Mouse (Mus musculus) hindbrain, embryonic 15.5 days (tissue): Measurements from ENCODE around the gene Spon2. TPM values are rescaled to one million over a fixed set of nuclear protein-coding genes. Genes with fewer than 3 reads are reported as not detected.
A peak's percentile ranks its signal among the peaks of the same experiment; 100 is the strongest.

ENCODE experiments used
- ATAC-seq: fragments of 200-750 bp; cut with Nextera tagmentation; 2 replicates; pipeline ENCODE4 v1.8.0; 2017; ENCODE audit warnings: low read depth, moderate number of reproducible peaks, moderate TSS enrichment; ENCODE audit not compliant: low FRiP score
- H3K27ac ChIP-seq: fragments of 300-500 bp; sonication (generic); replicated peaks from 2 replicates; pipeline ENCODE4 v1.5.1; 2015; ENCODE audit warnings: mild to moderate bottlenecking, inconsistent platforms
- H3K27me3 ChIP-seq: fragments of 300-500 bp; sonication (generic); 2 replicates; pipeline ENCODE4 v1.6.1; 2015; ENCODE audit warnings: control low read depth, inconsistent platforms
- H3K36me3 ChIP-seq: fragments of 300-500 bp; sonication (generic); 2 replicates; pipeline ENCODE4 v1.6.1; 2015; ENCODE audit warnings: control low read depth, inconsistent platforms
- H3K4me1 ChIP-seq: fragments of 300-500 bp; sonication (generic); replicated peaks from 2 replicates; pipeline ENCODE4 v1.6.1; 2015; ENCODE audit warnings: control low read depth, inconsistent platforms
- H3K4me2 ChIP-seq: fragments of 300-500 bp; sonication (generic); 2 replicates; pipeline ENCODE4 v1.6.1; 2015; ENCODE audit warnings: moderate library complexity, mild to moderate bottlenecking, inconsistent platforms
- H3K4me3 ChIP-seq: fragments of 300-500 bp; sonication (generic); 2 replicates; pipeline ENCODE4 v1.5.1; 2015; ENCODE audit warnings: mild to moderate bottlenecking, inconsistent platforms
- H3K9ac ChIP-seq: fragments of 300-500 bp; sonication (generic); 2 replicates; pipeline ENCODE4 v1.6.1; 2015; ENCODE audit warnings: inconsistent platforms
- H3K9me3 ChIP-seq: fragments of 300-500 bp; sonication (generic); 2 replicates; pipeline ENCODE4 v1.6.1; 2016; ENCODE audit warnings: control low read depth, inconsistent platforms
- WGBS: fragments of 180-500 bp; shearing (Covaris S2); methylation state at CpG from one replicate; pipeline ENCODE4 v1.1.7; 2015; 5-methylcytosine and 5-hydroxymethylcytosine counted together
- polyA plus RNA-seq: library from polyadenylated mRNA; unstranded; fragments of >200 nt; fragmentation: Nextera tagmentation; extraction: Ambion mirVana; gene quantifications from 2 replicates; pipeline ENCODE4 v1.2.1, GENCODE M21; 2015

Spon2 gene
- polyA plus RNA-seq, 1 experiment from 2014 or later, result 4.0 TPM

GRCm38 (mm10) chr5:33210515-33210914, 7.7 kb downstream of the Spon2 start:
- Histone ChIP-seq H3K9ac (no peak overlapping the region), H3K4me2 (no peak overlapping the region), H3K4me3 (no peak overlapping the region), H3K36me3 (no peaks in the 10 kb centered on the region), H3K9me3 (no peaks in the 10 kb centered on the region), H3K27ac (no peak overlapping the region), H3K4me1 (no peaks in the 10 kb centered on the region), H3K27me3 (no peaks in the 10 kb centered on the region)
- ATAC-seq, result no peak
- 92% methylated on average over 3 of the region's 3 CpGs for WGBS

DNA sequence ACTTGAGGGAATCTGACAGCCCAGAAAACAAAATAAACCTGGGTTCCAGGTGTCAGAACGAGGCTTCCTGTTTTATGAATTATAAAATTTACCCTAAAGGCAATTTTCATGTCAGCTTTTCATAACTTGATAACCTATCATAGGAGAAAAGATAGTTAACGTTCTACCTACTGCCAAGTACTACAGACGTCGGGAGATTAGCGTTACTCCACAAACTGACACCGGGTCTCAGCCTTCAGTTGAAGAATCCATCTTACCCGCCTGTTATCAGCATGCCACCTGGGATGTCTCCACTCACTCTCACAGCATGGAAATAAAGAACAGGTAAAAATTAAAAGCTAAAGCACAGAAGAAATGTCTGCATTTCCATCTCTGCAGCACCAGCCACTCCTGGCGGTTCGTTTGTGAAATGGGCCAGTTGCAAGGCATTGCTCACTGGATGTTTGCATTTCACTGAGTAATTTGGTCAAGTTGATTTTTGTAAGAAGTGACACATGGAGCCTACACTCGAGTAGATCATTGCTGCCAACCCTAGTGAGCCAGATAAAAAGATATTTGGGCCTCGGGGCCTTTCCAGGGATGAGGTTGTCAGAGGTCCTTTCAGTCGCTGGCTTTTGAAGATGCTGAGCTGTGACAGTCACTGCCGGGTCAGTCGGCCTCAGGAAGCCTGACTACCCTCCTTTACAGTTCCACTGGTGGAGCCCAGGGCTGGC, 9.6 kb downstream of the Spon2 start:
- WGBS, result 78% methylated on average over 14 of the region's 14 CpGs
- no peak for ATAC-seq

DNA sequence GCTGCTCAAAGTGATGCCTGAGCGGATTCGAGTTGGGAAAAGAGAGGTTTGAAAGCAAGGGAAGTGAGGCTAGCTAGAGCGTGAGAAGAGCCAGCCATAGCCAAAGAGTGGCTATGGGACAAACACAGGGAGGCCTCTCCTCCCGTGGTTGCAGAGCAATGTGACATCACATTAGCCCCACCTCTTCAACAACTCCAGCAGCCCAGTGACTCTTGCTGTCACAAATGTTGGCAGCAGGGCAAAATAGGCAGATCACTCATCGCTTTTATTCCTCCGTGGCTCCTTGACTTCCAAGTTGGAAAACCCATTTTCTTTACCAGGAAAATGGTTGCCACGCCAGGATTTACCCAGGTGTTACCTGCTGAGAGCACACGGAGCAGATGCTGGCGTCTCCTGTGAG, 11.1 kb downstream of the Spon2 start:
- Histone ChIP-seq H3K4me2 (no peak overlapping the region), H3K4me3 (no peak overlapping the region), H3K36me3 (no peaks in the 10 kb centered on the region), H3K4me1 (no peaks in the 10 kb centered on the region; the same call in 1 of the 2 replicates), H3K27me3 (no peaks in the 10 kb centered on the region), H3K9ac (no peak overlapping the region), H3K27ac (no peak overlapping the region), H3K9me3 (no peaks in the 10 kb centered on the region)
- 60% methylated on average over 9 of the region's 9 CpGs for WGBS
- ATAC-seq, result no peak

More for the DNA sequence above, 9.6 kb downstream of the Spon2 start:
- Histone ChIP-seq H3K27ac (no peak overlapping the region), H3K4me2 (no peak overlapping the region), H3K4me3 (no peak overlapping the region), H3K27me3 (no peaks in the 10 kb centered on the region), H3K9ac (no peak overlapping the region), H3K9me3 (no peaks in the 10 kb centered on the region), H3K36me3 (no peaks in the 10 kb centered on the region), H3K4me1 (no peaks in the 10 kb centered on the region; the same call in 1 of the 2 replicates)

GRCm38 (mm10) chr5:33206328-33206727, 11.9 kb downstream of the Spon2 start:
- Histone ChIP-seq H3K27ac (no peak overlapping the region), H3K4me1 (no peaks in the 10 kb centered on the region; the same call in 1 of the 2 replicates), H3K36me3 (no peaks in the 10 kb centered on the region), H3K4me2 (no peak overlapping the region), H3K9me3 (no peaks in the 10 kb centered on the region), H3K4me3 (no peak overlapping the region), H3K27me3 (no peaks in the 10 kb centered on the region), H3K9ac (no peak overlapping the region)
- ATAC-seq, result no peak
- WGBS, result 94% methylated on average over 7 of the region's 7 CpGs

- Histone ChIP-seq H3K4me2 (no peak overlapping the region), H3K9ac (no peak overlapping the region), H3K27me3 (no peaks in the 10 kb centered on the region), H3K27ac (no peak overlapping the region), H3K36me3 (no peaks in the 10 kb centered on the region), H3K4me3 (no peak overlapping the region), H3K4me1 (no peaks in the 10 kb centered on the region; the same call in 1 of the 2 replicates), H3K9me3 (no peaks in the 10 kb centered on the region)
- no peak for ATAC-seq
- 86% methylated on average over 7 of the region's 7 CpGs for WGBS
Measured at GRCm38 (mm10) chr5:33204284-33204683, 14.0 kb downstream of the Spon2 start.

DNA sequence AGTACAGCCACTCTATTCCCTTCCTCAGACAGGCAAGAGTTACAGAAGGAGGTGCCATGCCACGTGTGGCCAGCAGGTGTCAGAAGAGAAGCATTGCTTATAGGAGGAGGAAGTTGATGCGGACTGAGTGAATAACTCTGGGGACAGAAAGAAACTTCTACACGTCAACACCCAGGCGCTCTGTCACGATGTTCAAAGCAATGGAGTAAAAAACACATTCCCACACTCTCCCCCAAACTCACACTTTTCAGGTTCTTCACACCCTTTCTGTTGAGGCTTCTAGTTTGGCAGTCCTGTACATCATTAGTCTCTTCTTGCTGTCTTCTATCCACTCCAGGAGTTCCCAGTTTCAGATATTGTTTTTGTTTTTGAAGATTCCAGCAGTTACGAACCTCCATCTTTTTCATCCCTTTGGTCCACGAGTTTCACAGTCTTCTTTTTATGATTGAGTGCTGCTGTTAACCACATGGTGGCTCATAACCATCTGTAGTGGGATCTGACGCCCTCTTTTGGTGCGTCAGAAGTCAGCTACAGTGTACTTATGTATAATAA, 14.5 kb downstream of the Spon2 start:
- no peaks in the 10 kb centered on the region; the same call in 1 of the 2 replicates for H3K4me1 ChIP-seq
- H3K9me3 ChIP-seq, result no peaks in the 10 kb centered on the region
- no peaks in the 10 kb centered on the region for H3K36me3 ChIP-seq
- ATAC-seq, result peak; percentile 74
- H3K27ac ChIP-seq, result no peak overlapping the region
- no peak overlapping the region for H3K4me3 ChIP-seq
- H3K27me3 ChIP-seq, result no peaks in the 10 kb centered on the region
- WGBS, result 15% methylated on average over 9 of the region's 9 CpGs
- H3K4me2 ChIP-seq, result peak overlapping the region; percentile 32
- no peak overlapping the region for H3K9ac ChIP-seq

DNA sequence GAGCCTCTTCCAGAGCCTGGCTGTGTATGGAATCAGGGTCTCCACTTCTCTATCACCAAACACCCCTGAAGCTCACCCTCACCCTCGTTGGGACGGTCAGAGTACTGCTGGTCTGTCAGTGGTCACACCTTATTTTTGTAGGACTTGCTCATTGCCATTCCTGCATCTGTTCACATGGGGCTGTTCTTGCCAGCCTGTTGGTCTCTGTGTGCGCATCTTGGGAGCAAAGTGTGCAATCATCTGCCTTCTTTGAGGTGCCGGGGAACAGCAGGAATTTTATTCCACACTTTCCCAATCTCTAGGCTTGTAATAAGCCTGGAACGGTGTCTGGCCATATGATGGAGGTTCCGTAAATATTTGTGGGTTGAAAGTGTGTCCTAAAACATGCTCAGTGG, 15.1 kb downstream of the Spon2 start:
- H3K27me3 ChIP-seq, result no peaks in the 10 kb centered on the region
- H3K36me3 ChIP-seq, result no peaks in the 10 kb centered on the region
- no peaks in the 10 kb centered on the region for H3K9me3 ChIP-seq
- no peak overlapping the region for H3K4me3 ChIP-seq
- WGBS, result 86% methylated on average over 6 of the region's 6 CpGs
- H3K4me1 ChIP-seq, result no peaks in the 10 kb centered on the region; the same call in 1 of the 2 replicates
- no peak for ATAC-seq
- H3K27ac ChIP-seq, result no peak overlapping the region
- no peak overlapping the region for H3K4me2 ChIP-seq
- H3K9ac ChIP-seq, result no peak overlapping the region

- H3K4me3 ChIP-seq, result no peak overlapping the region
Measured at GRCm38 (mm10) chr5:33202516-33203170, 15.6 kb downstream of the Spon2 start.

DNA sequence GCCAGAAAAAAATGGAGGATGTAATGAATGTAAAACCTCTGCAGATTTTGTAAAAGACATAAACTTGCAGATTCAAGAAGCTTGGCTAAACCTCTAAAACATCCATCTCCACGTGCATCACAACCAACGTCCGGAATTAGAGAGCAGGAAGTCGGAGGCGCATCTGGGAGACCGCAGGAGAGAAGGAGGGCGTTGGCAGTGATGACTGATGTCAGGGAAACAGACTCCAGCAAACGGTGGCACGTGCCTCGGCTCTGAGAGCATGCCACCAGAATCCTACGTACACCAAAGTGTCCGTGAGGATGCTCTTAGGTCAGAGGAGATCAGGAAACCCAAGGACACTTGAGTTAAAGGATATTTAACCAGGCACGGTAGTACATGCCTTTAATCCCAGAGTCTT, 16.6 kb downstream of the Spon2 start:
- Histone ChIP-seq H3K9ac (no peak overlapping the region), H3K36me3 (no peaks in the 10 kb centered on the region), H3K4me3 (no peak overlapping the region), H3K4me2 (no peak overlapping the region), H3K27ac (no peak overlapping the region), H3K27me3 (no peaks in the 10 kb centered on the region), H3K4me1 (no peaks in the 10 kb centered on the region; the same call in 1 of the 2 replicates), H3K9me3 (no peaks in the 10 kb centered on the region)
- WGBS, result 63% methylated on average over 13 of the region's 13 CpGs
- no peak for ATAC-seq

More at GRCm38 (mm10) chr5:33202516-33203170, 15.6 kb downstream of the Spon2 start:
- H3K9me3 ChIP-seq, result no peaks in the 10 kb centered on the region
- no peaks in the 10 kb centered on the region; the same call in 1 of the 2 replicates for H3K4me1 ChIP-seq
- H3K36me3 ChIP-seq, result no peaks in the 10 kb centered on the region
- H3K27ac ChIP-seq, result no peak overlapping the region
- H3K9ac ChIP-seq, result no peak overlapping the region
- 86% methylated on average over 13 of the region's 13 CpGs for WGBS
- no peak for ATAC-seq
- H3K27me3 ChIP-seq, result no peaks in the 10 kb centered on the region
- no peak overlapping the region for H3K4me2 ChIP-seq

DNA sequence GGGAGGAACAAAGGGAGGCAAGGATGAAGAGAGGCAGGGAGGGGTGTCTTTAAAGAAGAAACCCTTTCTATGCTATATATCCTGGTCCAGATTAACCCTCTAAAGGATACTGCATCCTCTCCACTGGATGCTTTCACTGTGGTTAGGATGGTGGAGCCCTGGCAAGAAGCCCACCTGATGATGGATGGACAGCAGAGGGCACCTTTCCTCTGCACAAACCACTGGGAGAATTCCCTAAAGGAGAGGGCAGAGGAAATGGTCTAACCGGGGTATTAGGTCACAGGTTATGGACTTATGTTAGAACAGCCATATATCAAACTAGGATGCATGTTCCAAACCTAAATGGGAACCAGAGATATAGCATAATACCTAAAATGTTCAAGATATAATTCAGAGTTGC, 18.2 kb downstream of the Spon2 start:
- ATAC-seq, result no peak
- 67% methylated on average over 1 of the region's 1 CpGs for WGBS
- no peak overlapping the region for H3K9ac ChIP-seq

GRCm38 (mm10) chr5:33195246-33195852, 22.9 kb downstream of the Spon2 start:
- 69% methylated on average over 9 of the region's 9 CpGs for WGBS
- no peaks in the 10 kb centered on the region for H3K36me3 ChIP-seq
- no peaks in the 10 kb centered on the region for H3K9me3 ChIP-seq
- no peak for ATAC-seq
- H3K27me3 ChIP-seq, result no peaks in the 10 kb centered on the region
- H3K27ac ChIP-seq, result no peak overlapping the region
- no peak overlapping the region for H3K4me2 ChIP-seq
- no peak overlapping the region for H3K4me3 ChIP-seq
- no peak overlapping the region for H3K9ac ChIP-seq
- H3K4me1 ChIP-seq, result no peaks in the 10 kb centered on the region

More for the DNA sequence above, 18.2 kb downstream of the Spon2 start:
- H3K4me2 ChIP-seq, result no peak overlapping the region
- no peaks in the 10 kb centered on the region for H3K9me3 ChIP-seq
- no peaks in the 10 kb centered on the region; the same call in 1 of the 2 replicates for H3K4me1 ChIP-seq
- H3K27me3 ChIP-seq, result no peaks in the 10 kb centered on the region
- no peaks in the 10 kb centered on the region for H3K36me3 ChIP-seq
- no peak overlapping the region for H3K27ac ChIP-seq
- H3K4me3 ChIP-seq, result no peak overlapping the region

- Histone ChIP-seq H3K9ac (no peak overlapping the region), H3K4me2 (no peak overlapping the region), H3K9me3 (no peaks in the 10 kb centered on the region), H3K4me3 (no peak overlapping the region), H3K27ac (no peak overlapping the region), H3K27me3 (no peaks in the 10 kb centered on the region), H3K36me3 (no peaks in the 10 kb centered on the region), H3K4me1 (no peaks in the 10 kb centered on the region)
- no peak for ATAC-seq
- 69% methylated on average over 7 of the region's 7 CpGs for WGBS
Measured at GRCm38 (mm10) chr5:33193567-33193966, 24.7 kb downstream of the Spon2 start.
